Mouse (Mus musculus) layer of hippocampus, adult 8-10 months (tissue): ENCODE measurements at regions not wholly inside any gene's neighbourhood (a gene's known extent, or its start where the extent isn't known, plus 50 kb on each side); places are given as distances from the start of the nearest gene placed in this dataset.

ENCODE experiments used
- DNase-seq, 2 experiments: peaks; one replicate each; pipeline ENCODE4 v3.0.0; 2022; ENCODE audit warnings: low spot score in 2 of 2

DNA sequence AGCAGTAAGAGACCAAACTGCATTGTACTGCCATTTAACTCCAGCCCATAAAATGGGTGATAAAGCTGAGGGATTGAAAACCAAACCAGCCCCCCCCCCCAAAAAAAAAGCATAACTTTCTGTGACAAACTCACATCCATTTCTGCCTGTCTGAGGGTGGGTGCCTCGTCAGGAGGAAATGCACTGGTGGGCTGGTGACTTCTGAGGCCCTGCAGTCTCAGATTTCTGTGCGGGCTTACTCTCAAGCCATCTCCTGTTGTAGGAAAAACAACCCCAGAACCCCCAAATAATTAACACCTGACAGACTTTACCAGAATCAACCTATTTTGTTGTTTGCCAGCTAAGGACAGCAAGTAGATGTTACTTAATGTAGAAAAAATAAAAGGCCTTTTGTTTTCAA is 220.9 kb downstream of the Snx10 start:
- DNase-seq: no peak

- peak; percentile 80 to 81 for DNase-seq
Observed at GRCm38 (mm10) chr6:51754239-51754681, 230.6 kb downstream of the Snx10 start.

- DNase-seq: no peak
Observed at GRCm38 (mm10) chr6:51757131-51757530, 233.4 kb downstream of the Snx10 start.

GRCm38 (mm10) chr6:51757746-51758145 is 234.0 kb downstream of the Snx10 start:
- no peak for DNase-seq

DNA sequence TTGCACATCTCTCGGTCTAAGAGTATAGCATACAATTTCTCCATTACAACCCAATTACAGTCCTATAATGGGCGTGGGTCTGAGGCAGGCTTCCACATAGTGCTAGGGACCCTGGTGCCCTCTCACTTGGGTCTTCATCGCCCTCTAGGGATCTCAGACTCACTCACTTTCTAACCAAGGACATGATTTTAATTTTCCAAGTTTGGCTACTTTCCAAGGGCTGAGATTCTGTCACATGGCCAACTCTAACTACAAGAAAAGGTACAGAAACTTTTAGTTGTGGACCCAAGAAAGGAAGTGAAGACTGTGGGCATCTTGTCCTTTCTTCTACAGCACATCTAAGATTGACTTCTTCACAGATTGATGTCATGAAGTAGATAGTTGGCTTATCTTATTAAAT is 235.1 kb downstream of the Snx10 start:
- no peak for DNase-seq

GRCm38 (mm10) chr6:51760372-51760771 is 236.7 kb downstream of the Snx10 start:
- DNase-seq: no peak

DNA sequence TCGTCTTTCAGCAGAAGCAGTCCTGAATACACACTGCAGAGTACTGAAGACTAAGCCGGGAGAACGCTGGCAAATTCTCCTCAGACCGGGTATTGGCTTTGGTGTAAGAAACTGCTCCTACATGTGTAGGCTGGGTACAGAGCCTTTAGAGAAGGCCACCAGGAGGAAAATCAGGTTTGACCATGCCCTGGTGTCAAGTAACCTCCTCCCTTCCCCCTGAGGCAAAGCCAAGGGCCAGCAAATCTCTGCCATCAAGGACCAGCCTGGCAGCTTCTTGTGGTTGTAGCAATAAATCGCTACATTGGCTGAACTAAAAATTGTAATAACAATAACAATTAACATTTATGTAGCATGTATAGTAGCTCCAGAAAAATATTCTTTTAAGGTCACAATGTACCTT is 237.8 kb downstream of the Snx10 start:
- DNase-seq: no peak

GRCm38 (mm10) chr6:51766482-51766881 is 242.8 kb downstream of the Snx10 start:
- no peak for DNase-seq

GRCm38 (mm10) chr6:51767582-51768341 is 244.1 kb downstream of the Snx10 start:
- peak; percentile 16 to 43 for DNase-seq

DNA sequence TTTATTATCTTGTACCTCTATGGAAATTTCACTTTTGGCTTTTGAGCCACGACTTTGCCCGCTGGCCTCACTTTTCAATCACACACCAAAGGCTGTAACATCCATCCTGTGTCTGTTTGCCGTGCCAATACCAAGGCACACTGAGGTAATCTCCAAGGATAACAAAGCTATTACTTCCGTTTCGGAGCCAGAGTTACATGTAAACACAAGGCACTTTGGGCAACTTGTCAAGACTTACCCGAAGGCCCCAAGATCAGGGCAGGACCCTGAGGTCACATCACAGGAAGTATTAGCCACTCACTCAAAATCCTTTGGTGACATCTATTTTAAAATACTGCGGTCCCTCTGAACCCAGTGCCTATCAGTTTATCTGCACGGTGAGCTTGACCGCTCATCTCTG is 241.3 kb downstream of the Skap2 start:
- DNase-seq: no peak

DNA sequence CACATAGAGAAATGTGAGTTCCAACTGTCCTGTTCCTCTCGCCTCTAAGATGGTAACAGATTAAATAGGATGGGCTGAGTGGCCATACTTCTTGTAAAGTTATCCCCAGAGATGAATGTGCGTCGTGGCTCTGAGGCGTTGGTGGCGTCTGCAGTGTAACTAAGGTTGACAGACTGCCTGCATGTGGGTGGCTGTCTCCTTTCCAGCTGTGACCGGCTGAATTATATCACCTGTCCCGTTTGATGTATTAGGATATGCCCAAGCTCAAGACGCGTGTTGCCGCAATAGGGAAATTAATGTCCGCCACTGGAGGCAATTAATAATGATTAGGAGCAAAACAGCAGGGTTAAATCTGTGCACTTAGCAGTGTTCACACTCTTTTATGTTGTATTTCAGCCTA is 240.9 kb downstream of the Skap2 start:
- DNase-seq: no peak

DNA sequence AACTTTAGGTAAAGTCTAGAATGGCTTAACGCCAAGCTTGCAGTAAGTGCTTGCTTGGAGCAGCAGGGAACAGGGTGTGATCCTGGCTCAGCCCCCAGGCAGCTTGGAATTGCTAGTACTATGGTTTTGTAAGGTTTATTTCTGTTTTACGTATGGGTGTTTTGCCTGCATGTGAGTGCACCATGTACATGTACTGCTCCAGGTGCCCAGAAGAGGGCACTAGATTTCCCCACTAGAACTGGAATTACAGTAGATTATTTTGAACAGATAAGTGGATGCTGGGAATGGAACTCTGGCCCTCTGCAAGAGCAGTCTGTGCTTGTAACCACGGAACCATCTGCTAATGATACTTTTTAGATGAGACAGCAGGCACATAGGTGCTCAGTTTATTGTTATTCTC is 237.6 kb downstream of the Skap2 start:
- no peak for DNase-seq

GRCm38 (mm10) chr6:51785615-51786014 is 226.7 kb downstream of the Skap2 start:
- DNase-seq: no peak

GRCm38 (mm10) chr6:51786836-51787235 is 225.5 kb downstream of the Skap2 start:
- no peak for DNase-seq

DNA sequence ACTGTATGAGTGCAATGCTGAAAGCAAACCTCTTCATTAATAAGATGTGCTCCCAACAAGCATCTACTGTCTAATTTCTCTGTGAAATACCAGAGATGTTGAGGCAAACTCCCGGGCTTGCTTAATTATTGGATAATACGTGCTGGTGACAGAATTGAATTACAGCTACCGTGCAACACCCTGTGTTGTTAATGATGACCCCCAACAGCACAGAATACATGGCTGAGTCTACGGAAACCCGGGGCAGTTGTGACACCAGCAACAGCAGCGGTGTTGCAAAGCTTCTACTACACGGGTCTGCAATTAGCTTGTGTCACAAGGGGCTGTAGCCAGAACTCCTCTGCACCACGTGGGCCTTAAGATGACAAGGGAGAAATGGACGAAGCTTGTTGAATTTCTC is 224.2 kb downstream of the Skap2 start:
- DNase-seq: no peak

DNA sequence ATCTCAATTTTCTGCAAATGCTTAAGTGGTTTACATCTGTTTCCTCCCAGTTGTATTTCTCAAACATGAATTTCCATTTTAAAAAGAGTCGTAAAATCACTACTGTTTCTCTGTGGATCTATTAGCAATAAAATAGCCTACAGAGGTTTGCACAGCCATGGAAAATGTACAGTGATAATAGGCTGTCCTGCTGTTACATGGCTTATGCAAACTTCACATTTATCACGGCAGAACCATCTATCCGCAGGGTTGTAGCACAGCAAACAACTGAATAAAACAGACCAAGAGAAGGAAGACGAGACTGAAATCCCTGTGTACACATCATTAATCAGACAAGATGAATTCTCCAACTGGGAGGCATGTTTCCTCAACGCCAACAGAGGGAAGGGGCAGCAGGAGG is 222.1 kb downstream of the Skap2 start:
- no peak for DNase-seq

DNA sequence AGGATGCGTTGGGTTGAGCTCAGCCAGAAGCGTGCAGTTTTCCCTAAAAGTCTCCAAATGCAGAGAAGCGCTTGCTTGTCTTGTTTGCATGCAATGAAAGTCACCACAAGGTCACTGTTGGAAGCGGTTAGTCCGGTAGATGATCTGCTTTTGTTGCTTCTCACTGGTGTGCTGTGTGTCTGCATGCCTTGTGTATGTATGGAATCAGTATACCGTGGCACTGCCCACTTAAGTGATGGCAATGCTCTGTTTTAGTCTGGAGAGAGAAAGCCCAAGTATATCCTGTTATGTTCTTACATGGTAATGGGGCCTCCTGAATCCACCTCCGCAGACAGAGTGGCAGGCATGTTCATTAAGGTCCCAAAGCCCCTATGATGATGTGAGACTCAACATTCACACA is 221.7 kb downstream of the Skap2 start:
- DNase-seq: no peak

DNA sequence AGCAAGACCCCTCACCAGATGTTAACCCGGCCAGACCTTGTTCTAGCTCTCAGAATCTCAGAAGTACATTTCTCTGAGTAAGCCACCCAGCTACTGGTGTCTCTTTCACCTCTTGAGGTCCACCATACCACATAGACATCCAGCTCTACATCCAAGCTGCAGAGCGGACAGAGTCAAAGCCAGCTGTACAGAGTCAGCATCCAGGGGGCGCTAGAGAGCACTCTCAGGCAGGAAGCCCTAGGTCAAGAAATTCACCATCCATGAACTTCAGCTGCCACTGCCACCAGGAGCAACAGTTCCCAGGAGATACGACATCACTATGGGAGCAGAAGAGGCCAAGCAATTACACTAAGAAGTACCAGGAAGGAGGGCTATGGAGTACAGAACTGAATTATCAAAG is 217.0 kb downstream of the Skap2 start:
- DNase-seq: no peak

GRCm38 (mm10) chr6:51798577-51799240 is 213.6 kb downstream of the Skap2 start:
- DNase-seq: peak; percentile 26 to 41

DNA sequence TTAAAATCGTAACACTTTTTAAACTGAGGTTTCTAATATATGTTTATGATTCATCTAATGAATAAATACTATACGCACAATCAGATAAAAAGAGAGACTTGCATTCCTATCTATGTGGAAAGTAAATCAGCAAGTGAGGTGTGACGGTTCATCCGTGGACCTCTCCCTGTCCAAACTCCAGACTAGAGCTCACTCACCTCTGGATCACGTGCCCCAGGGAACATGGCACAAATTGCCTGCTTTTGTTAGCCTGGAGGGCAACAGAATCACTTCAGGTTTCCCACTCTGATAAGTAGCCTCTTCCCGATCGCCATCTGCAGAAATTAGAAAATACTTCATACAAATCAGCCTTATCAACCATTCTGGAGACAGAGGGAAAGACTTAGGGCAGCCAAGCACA is 206.7 kb downstream of the Skap2 start:
- DNase-seq: no peak
